Mouse (Mus musculus) neural tube, embryonic 13.5 days (tissue): ENCODE results near the gene Frmd4b. TPM values are rescaled to one million over a fixed set of nuclear protein-coding genes. Genes with fewer than 3 reads are reported as not detected.

Experiments used
- ATAC-seq: fragments of 200-750 bp; cut with Nextera tagmentation; 2 replicates; pipeline ENCODE4 v1.8.0; 2017; ENCODE audit warnings: low read depth, mild to moderate bottlenecking, moderate TSS enrichment, moderate library complexity
- H3K27ac ChIP-seq: fragments of 300-500 bp; sonication (generic); replicated peaks from 2 replicates; pipeline ENCODE4 v1.5.1; 2015; ENCODE audit warnings: moderate library complexity, mild to moderate bottlenecking, inconsistent platforms
- H3K27me3 ChIP-seq: fragments of 300-500 bp; sonication (generic); 2 replicates; pipeline ENCODE4 v1.6.1; 2015; ENCODE audit warnings: mild to moderate bottlenecking, inconsistent platforms
- H3K36me3 ChIP-seq: fragments of 300-500 bp; sonication (generic); 2 replicates; pipeline ENCODE4 v1.6.1; 2015; ENCODE audit warnings: mild to moderate bottlenecking, inconsistent platforms
- H3K4me1 ChIP-seq: fragments of 300-500 bp; sonication (generic); replicated peaks from 2 replicates; pipeline ENCODE4 v1.6.1; 2015; ENCODE audit warnings: inconsistent platforms
- H3K4me2 ChIP-seq: fragments of 300-500 bp; sonication (generic); 2 replicates; pipeline ENCODE4 v1.6.1; 2015; ENCODE audit warnings: inconsistent platforms, mild to moderate bottlenecking, moderate library complexity
- H3K4me3 ChIP-seq: fragments of 300-500 bp; sonication (generic); 2 replicates; pipeline ENCODE4 v1.5.1; 2015; ENCODE audit warnings: mild to moderate bottlenecking, inconsistent platforms
- H3K9ac ChIP-seq: fragments of 300-500 bp; sonication (generic); 2 replicates; pipeline ENCODE4 v1.6.1; 2015; ENCODE audit warnings: moderate library complexity, mild to moderate bottlenecking, inconsistent platforms
- H3K9me3 ChIP-seq: fragments of 300-500 bp; sonication (generic); 2 replicates; pipeline ENCODE4 v1.6.1; 2016; ENCODE audit warnings: inconsistent platforms
- WGBS: fragments of 180-500 bp; shearing (Covaris S2); methylation state at CpG from one replicate; pipeline ENCODE4 v1.1.7; 2015; 5-methylcytosine and 5-hydroxymethylcytosine counted together
- polyA plus RNA-seq: library from polyadenylated mRNA; unstranded; fragments of >200 nt; fragmentation: Nextera tagmentation; extraction: Ambion mirVana; gene quantifications from 2 replicates; pipeline ENCODE4 v1.2.1, GENCODE M21; 2015

The Frmd4b gene
- polyA plus RNA-seq, 1 experiment from 2014 or later = 30.9 TPM

- peak overlapping the region; percentile 23 for H3K4me2 ChIP-seq
- H3K27me3 ChIP-seq = no peaks in the 10 kb centered on the region
- peaks cover 28% of the 10 kb centered on the region for H3K4me1 ChIP-seq
- H3K9me3 ChIP-seq = no peaks in the 10 kb centered on the region
- H3K27ac ChIP-seq = peak overlapping the region; percentile 61
- no peaks in the 10 kb centered on the region for H3K36me3 ChIP-seq
- WGBS = 34% methylated on average over 9 of the region's 9 CpGs
- no peak for ATAC-seq
- no peak overlapping the region for H3K4me3 ChIP-seq
- no peak overlapping the region for H3K9ac ChIP-seq
These were observed 159.0 kb downstream of the Frmd4b start for GRCm38 (mm10) chr6:97458358-97458757.

- Histone ChIP-seq H3K27me3 (no peaks in the 10 kb centered on the region), H3K4me2 (peak overlapping the region; percentile 23), H3K27ac (peak overlapping the region; percentile 61; the same call in 1 of the 2 replicates), H3K36me3 (no peaks in the 10 kb centered on the region), H3K9ac (no peak overlapping the region), H3K4me1 (peaks cover 28% of the 10 kb centered on the region), H3K4me3 (no peak overlapping the region), H3K9me3 (no peaks in the 10 kb centered on the region)
- peak; percentile 59 for ATAC-seq
- WGBS = 21% methylated on average over 3 of the region's 3 CpGs
These were observed 159.4 kb downstream of the Frmd4b start for GRCm38 (mm10) chr6:97457954-97458353.

DNA sequence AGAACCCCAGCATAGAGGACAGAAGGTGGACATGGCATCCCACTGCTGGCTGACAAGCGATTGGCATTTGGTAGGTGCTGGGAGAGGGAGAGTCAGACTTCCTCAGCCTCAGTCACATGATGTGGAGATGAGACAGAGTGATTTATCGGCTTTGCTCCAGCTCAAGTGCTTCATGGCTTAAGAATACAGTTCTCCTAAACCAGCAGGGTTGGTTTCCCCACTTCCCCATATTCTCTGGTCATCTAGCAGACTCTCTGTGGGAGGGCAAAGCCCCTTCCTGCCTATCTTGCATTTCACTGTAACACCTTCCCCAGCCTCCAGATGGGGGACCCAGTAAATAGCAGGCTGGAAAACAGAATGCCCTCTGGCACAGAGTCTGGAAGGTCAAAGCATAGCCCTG lies 160.1 kb downstream of the Frmd4b start:
- Histone ChIP-seq H3K36me3 (no peaks in the 10 kb centered on the region), H3K27ac (peak overlapping the region; percentile 49), H3K27me3 (no peaks in the 10 kb centered on the region), H3K4me1 (peaks cover 28% of the 10 kb centered on the region), H3K9ac (0 out of 2 replicates have a peak overlapping the region, but pooled peaks have one; percentile 8), H3K4me3 (no peak overlapping the region), H3K4me2 (0 out of 2 replicates have a peak overlapping the region, but pooled peaks have one; percentile 7), H3K9me3 (no peaks in the 10 kb centered on the region)
- 69% methylated on average over 2 of the region's 2 CpGs for WGBS
- no peak for ATAC-seq

DNA sequence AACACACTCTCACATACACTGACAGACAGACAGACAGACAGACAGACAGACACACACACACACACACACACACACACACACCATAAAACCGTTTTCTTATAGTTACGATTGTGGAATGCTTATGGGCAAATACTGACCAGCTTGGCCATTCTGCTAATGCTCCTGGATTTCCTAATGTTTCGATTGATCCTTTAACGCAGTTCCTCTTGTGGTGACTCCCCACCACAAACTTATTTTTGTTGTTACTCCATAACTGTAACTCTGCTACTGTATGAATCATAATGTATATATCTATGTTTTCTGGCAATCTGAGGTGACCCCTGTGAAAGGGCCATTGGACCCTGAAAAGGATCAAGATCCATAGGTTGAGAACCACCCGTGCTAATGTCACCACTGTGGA lies 165.1 kb downstream of the Frmd4b start:
- no peak for ATAC-seq
- H3K9ac ChIP-seq = no peak overlapping the region
- H3K4me3 ChIP-seq = no peak overlapping the region
- no peak overlapping the region for H3K4me2 ChIP-seq
- peaks cover 8% of the 10 kb centered on the region for H3K4me1 ChIP-seq
- 95% methylated on average over 5 of the region's 5 CpGs for WGBS
- H3K27ac ChIP-seq = no peak overlapping the region
- no peaks in the 10 kb centered on the region for H3K9me3 ChIP-seq
- H3K36me3 ChIP-seq = no peaks in the 10 kb centered on the region
- H3K27me3 ChIP-seq = no peaks in the 10 kb centered on the region

DNA sequence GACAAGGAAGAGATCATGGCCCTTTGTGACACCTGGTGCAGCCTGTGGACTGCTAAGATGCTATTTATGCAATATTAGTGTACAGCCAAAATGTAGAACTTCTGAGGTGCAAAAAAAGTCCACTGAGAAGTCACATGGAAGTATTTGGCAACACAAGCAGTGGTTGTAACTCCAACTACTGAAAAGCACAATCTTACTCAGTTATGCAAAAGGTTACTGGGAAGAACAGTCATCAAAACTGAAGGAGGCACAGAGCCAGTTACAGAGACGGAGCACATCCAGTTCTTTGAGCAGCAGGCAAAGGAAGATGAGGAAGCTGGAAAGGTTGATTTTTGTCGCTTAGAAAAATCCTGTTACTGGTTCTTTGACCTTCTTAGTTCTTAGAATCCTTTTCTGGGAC lies 167.5 kb downstream of the Frmd4b start:
- H3K36me3 ChIP-seq = no peaks in the 10 kb centered on the region
- no peak overlapping the region for H3K4me3 ChIP-seq
- H3K9ac ChIP-seq = no peak overlapping the region
- no peak for ATAC-seq
- WGBS = 88% methylated on average over 2 of the region's 2 CpGs
- no peaks in the 10 kb centered on the region for H3K4me1 ChIP-seq
- H3K4me2 ChIP-seq = no peak overlapping the region
- H3K27me3 ChIP-seq = no peaks in the 10 kb centered on the region
- no peak overlapping the region for H3K27ac ChIP-seq
- H3K9me3 ChIP-seq = no peaks in the 10 kb centered on the region

DNA sequence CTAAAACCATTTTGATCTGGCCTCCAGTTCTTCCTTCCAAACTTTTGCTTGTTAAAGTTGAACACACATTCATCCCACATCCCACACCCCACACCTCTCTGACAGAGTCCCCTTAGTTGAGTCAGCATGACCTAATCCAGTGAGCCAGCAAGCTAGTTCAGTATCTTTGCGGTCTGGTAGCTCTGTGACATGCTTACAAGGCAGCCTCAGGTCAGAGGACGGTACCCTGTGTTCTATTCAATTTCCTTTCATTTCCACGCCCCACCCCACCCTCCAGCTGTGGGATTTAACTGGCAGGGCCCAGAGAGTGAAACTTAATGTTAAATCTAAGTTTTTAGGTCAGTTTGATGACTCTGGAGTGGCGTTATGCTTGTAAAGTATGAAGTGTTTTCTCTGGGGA lies 170.3 kb downstream of the Frmd4b start:
- 78% methylated on average over 4 of the region's 4 CpGs for WGBS

DNA sequence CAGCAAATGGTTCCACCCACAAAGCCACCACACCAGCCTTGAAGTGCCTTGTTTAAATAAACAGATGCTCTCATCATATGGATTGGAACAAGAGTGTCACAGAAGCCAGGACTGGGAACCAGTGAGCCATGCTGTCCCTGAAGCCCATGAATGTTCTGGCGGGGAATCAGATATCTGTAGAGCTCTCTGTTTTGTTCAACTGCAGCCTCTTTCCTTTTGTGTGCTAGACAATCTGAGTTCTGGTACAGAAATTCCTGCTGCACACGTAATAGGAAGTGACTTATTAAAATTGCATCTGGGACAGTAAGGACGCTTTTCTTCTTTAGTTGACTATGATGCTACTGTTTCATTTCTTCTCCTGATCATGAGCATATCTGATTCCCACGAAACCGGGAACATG lies 173.2 kb downstream of the Frmd4b start:
- no peak for ATAC-seq
- no peaks in the 10 kb centered on the region for H3K27me3 ChIP-seq
- 85% methylated on average over 5 of the region's 5 CpGs for WGBS

More for the DNA sequence above, 170.3 kb downstream of the Frmd4b start:
- Histone ChIP-seq H3K27me3 (no peaks in the 10 kb centered on the region), H3K36me3 (no peaks in the 10 kb centered on the region), H3K4me3 (no peak overlapping the region), H3K27ac (no peak overlapping the region), H3K4me1 (peaks cover 13% of the 10 kb centered on the region), H3K9me3 (no peaks in the 10 kb centered on the region), H3K4me2 (no peak overlapping the region), H3K9ac (no peak overlapping the region)
- no peak for ATAC-seq

GRCm38 (mm10) chr6:97443522-97443921 lies 173.8 kb downstream of the Frmd4b start:
- Histone ChIP-seq H3K4me2 (no peak overlapping the region), H3K4me3 (no peak overlapping the region), H3K36me3 (no peaks in the 10 kb centered on the region), H3K9ac (no peak overlapping the region), H3K4me1 (peaks cover 22% of the 10 kb centered on the region), H3K27me3 (no peaks in the 10 kb centered on the region), H3K9me3 (no peaks in the 10 kb centered on the region), H3K27ac (no peak overlapping the region)
- no peak for ATAC-seq
- 46% methylated on average over 4 of the region's 4 CpGs for WGBS

More for the DNA sequence above, 173.2 kb downstream of the Frmd4b start:
- Histone ChIP-seq H3K27ac (no peak overlapping the region), H3K4me3 (no peak overlapping the region), H3K9ac (no peak overlapping the region), H3K4me2 (no peak overlapping the region), H3K9me3 (no peaks in the 10 kb centered on the region), H3K36me3 (no peaks in the 10 kb centered on the region), H3K4me1 (peaks cover 22% of the 10 kb centered on the region)

GRCm38 (mm10) chr6:97441357-97441756 lies 176.0 kb downstream of the Frmd4b start:
- 51% methylated on average over 7 of the region's 7 CpGs for WGBS
- Histone ChIP-seq H3K36me3 (no peaks in the 10 kb centered on the region), H3K27me3 (no peaks in the 10 kb centered on the region), H3K4me1 (peaks cover 26% of the 10 kb centered on the region), H3K27ac (no peak overlapping the region), H3K9me3 (no peaks in the 10 kb centered on the region), H3K4me2 (no peak overlapping the region), H3K4me3 (no peak overlapping the region), H3K9ac (no peak overlapping the region)
- no peak for ATAC-seq

DNA sequence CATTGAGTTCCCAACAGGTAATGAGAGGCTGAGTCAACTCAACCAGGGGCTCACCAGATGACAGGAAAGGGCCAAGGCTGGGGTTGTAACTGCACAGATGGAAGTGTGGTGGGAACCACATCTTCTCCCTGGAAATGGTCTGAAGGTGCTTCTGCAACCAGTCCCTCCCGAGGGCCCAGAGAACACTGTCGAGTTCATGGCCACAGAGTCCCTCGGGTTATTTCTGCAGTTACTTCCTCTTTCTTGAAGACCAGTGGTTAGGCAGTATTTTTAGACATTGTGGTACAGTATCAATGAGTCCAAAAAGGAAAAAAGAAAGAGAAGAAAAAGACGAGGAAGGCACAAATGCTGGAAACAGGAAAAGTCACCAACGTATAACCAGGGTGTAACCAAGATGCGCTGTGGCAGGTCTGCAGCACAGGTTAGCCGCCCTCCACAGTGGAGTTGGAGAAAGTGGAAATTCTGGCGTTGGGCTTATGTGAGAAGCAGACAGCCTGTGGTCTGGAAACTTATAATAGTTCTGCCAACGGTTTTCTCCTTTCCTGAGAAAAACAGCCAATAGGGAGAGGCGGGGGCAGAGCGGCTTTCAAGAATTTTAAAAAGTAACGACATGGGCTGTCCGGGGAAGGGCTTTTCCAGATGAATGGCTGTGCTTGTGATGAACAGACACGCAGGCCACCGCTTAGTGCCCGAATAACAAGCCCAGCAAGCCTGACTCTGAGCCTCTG lies 178.3 kb downstream of the Frmd4b start:
- Histone ChIP-seq H3K4me1 (peaks cover 23% of the 10 kb centered on the region), H3K27ac (no peak overlapping the region), H3K4me3 (no peak overlapping the region), H3K4me2 (no peak overlapping the region), H3K9ac (no peak overlapping the region), H3K36me3 (no peaks in the 10 kb centered on the region), H3K9me3 (no peaks in the 10 kb centered on the region), H3K27me3 (no peaks in the 10 kb centered on the region)
- WGBS = 71% methylated on average over 16 of the region's 16 CpGs
- no peak for ATAC-seq

- Histone ChIP-seq H3K27ac (no peak overlapping the region), H3K27me3 (no peaks in the 10 kb centered on the region), H3K9ac (no peak overlapping the region), H3K4me2 (no peak overlapping the region), H3K36me3 (no peaks in the 10 kb centered on the region), H3K4me1 (peaks cover 6% of the 10 kb centered on the region; the same call in 1 of the 2 replicates), H3K9me3 (no peaks in the 10 kb centered on the region), H3K4me3 (no peak overlapping the region)
- 65% methylated on average over 4 of the region's 4 CpGs for WGBS
- ATAC-seq = no peak
These were observed 182.6 kb downstream of the Frmd4b start for GRCm38 (mm10) chr6:97434753-97435152.

DNA sequence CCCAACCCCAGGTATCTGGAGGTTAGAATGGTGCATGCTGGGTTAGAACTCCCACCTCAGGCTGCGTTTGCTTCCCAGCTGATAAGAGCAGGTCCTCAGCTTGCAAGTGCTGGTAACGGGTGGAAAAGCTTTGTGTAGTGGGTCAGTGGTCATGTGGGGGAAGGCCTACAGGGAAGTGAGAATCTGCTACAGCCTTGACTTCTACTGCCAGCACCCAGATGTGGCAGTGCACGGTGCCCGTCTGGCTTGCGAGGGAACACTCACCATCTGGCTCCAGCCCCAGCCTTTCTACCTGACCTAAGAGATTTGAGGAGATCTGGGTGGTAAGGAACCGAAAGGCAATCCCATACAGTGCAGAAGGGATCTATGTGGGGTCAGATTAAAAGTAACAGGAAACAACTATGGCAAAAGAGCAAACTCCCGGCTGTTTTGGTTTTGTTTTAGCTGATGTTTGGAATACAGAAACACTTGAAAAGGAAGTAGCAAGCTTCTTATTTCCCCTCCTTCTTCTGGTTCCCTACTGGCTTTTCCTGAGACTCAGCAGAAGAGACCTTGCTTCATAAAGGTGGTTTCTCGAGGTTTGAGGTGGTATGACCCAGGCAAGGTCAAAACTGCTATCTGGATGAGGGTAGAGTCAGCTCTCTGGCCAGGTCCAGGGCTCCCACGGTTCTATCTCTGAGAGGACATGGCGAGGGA lies 185.9 kb downstream of the Frmd4b start:
- WGBS = 89% methylated on average over 10 of the region's 10 CpGs
- ATAC-seq = no peak

More for the DNA sequence above, 185.9 kb downstream of the Frmd4b start:
- Histone ChIP-seq H3K27me3 (no peaks in the 10 kb centered on the region), H3K4me2 (no peak overlapping the region), H3K27ac (no peak overlapping the region), H3K4me1 (peaks cover 2% of the 10 kb centered on the region; the same call in 1 of the 2 replicates), H3K4me3 (no peak overlapping the region), H3K9me3 (no peaks in the 10 kb centered on the region), H3K36me3 (no peaks in the 10 kb centered on the region), H3K9ac (no peak overlapping the region)
